22 mouse cellular contexts compared by ENCODE assay signal in the genomic region with DNA sequence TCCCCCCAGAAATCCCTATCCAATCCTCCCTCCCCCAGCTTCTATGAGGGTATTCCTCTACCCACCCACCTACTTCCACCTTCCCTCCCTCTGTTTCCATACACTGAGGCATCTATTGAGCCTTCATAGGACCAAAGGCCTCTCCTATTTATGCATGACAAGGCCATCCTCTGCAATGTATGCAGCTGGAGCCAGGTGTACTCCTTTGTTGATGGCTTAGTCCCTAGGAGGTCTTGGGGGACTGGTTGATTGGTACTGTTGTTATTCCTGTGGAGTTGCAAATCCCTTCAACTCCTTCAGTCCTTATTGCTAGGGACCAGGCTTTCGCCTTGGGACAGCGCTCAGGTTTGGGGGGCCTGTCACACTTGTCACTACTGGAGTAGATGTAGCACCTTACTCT. TPM values are rescaled to one million over a fixed set of nuclear protein-coding genes. Genes with fewer than 3 reads are reported as not detected.
DNase-seq lines count a peak whose midpoint lies in the region; ATAC-seq and TF ChIP-seq lines count a peak whose summit lies in the region.
"Had no signal": no experiment of that assay in that cellular context is flagged by ENCODE, and none has a peak within 500 bp of the region (broad histone marks: within the 10 kb centered on the region; RNA-seq: fewer than 3 reads in every experiment).

No protein-coding gene starts in this region.

- 0 out of 2 replicates have a peak, but pooled peaks cover 3% of the 10 kb centered on the region for H3K9me3 ChIP-seq in ES-Bruce4 (replicated peaks; ENCODE audit: control insufficient read depth, insufficient read depth, low read length, poor library complexity, severe bottlenecking)
- H3K9me3 ChIP-seq in forebrain, embryonic 16.5 days (ENCODE audit: control insufficient read depth, low read length): no peaks in the 10 kb centered on the region
- H3K9me3 ChIP-seq in hindbrain, embryonic 14.5 days (ENCODE audit: control insufficient read depth, low read length): no peaks in the 10 kb centered on the region
- H3K9me3 ChIP-seq: embryonic facial prominence, embryonic 13.5 days; embryonic facial prominence, embryonic 15.5 days; forebrain, embryonic 10.5 days; forebrain, embryonic 12.5 days had no signal

- H3K27ac ChIP-seq in ES-Bruce4 (ENCODE audit: insufficient read depth, low read length): no peak overlapping the region
- H3K27ac ChIP-seq in forebrain, embryonic 16.5 days (ENCODE audit: low read length): no peak overlapping the region
- no peak overlapping the region for H3K27ac ChIP-seq in hindbrain, embryonic 14.5 days
- H3K27ac ChIP-seq: embryonic facial prominence, embryonic 13.5 days; embryonic facial prominence, embryonic 15.5 days; forebrain, embryonic 10.5 days; forebrain, embryonic 12.5 days had no signal

- TF ChIP-seq CTCF in ES-Bruce4 (IDR thresholded peaks at IDR 0.05; ENCODE audit: low read depth, low read length): no peak

- no peak for ATAC-seq in forebrain, embryonic 16.5 days
- no peak for ATAC-seq in hindbrain, embryonic 14.5 days (ENCODE audit: low FRiP score)
- ATAC-seq: forebrain, embryonic 14.5 days; forebrain, postnatal 0 days had no signal

- no peaks in the 10 kb centered on the region for H3K27me3 ChIP-seq in ES-Bruce4 (ENCODE audit: control insufficient read depth, insufficient read depth, low read length, poor library complexity, severe bottlenecking)
- H3K27me3 ChIP-seq in forebrain, embryonic 16.5 days (replicated peaks; ENCODE audit: control insufficient read depth, insufficient read depth, low read length): no peaks in the 10 kb centered on the region
- no peaks in the 10 kb centered on the region for H3K27me3 ChIP-seq in hindbrain, embryonic 14.5 days (ENCODE audit: control insufficient read depth, insufficient read depth, low read length)
- H3K27me3 ChIP-seq: embryonic facial prominence, embryonic 13.5 days; embryonic facial prominence, embryonic 15.5 days; forebrain, embryonic 12.5 days had no signal

- H3K9ac ChIP-seq in ES-Bruce4 (ENCODE audit: low read depth, poor library complexity, severe bottlenecking): no peak overlapping the region
- no peak overlapping the region for H3K9ac ChIP-seq in forebrain, embryonic 16.5 days (replicated peaks; ENCODE audit: low read depth, low read length)
- H3K9ac ChIP-seq in hindbrain, embryonic 14.5 days: no peak overlapping the region
- H3K9ac ChIP-seq: embryonic facial prominence, embryonic 13.5 days; embryonic facial prominence, embryonic 15.5 days; forebrain, embryonic 12.5 days; forebrain, postnatal 0 days had no signal

- H3K36me3 ChIP-seq in ES-Bruce4 (ENCODE audit: control insufficient read depth, insufficient read depth, low read length, poor library complexity, severe bottlenecking): no peaks in the 10 kb centered on the region
- no peaks in the 10 kb centered on the region for H3K36me3 ChIP-seq in forebrain, embryonic 16.5 days (ENCODE audit: control insufficient read depth, insufficient read depth)
- H3K36me3 ChIP-seq in hindbrain, embryonic 14.5 days (replicated peaks; ENCODE audit: control insufficient read depth, insufficient read depth): no peaks in the 10 kb centered on the region
- H3K36me3 ChIP-seq: embryonic facial prominence, embryonic 13.5 days; embryonic facial prominence, embryonic 15.5 days; forebrain, embryonic 10.5 days; forebrain, embryonic 12.5 days had no signal

- TF ChIP-seq EP300 in ES-Bruce4 (IDR thresholded peaks at IDR 0.05; ENCODE audit: insufficient read depth, low read depth, low read length): peak; percentile 55; the same call in 1 of the 2 replicates

- DNase-seq in ES-CJ7 (ENCODE audit: low read depth, low spot score): peak; percentile 85
- DNase-seq in ZHBTc4 (ENCODE audit: low read depth, low spot score): peak; percentile 66
- no peak for DNase-seq in hindbrain, embryonic 14.5 days (ENCODE audit: low spot score)
- DNase-seq: adrenal gland, adult 2 months; adrenal gland, postnatal 10 days; adrenal gland, postnatal 25 days; cerebellum, adult 11 months; cerebellum, adult 18-20 months; cerebellum, adult 8-10 months; cerebellum, adult 9-11 months; cerebellum, postnatal 14 days; cerebellum, postnatal 36 days; embryo, embryonic 11 days; forebrain, postnatal 0 days had no signal

- H3K4me1 ChIP-seq in ES-Bruce4 (ENCODE audit: control insufficient read depth, insufficient read depth, low read length): peaks cover 2% of the 10 kb centered on the region
- H3K4me1 ChIP-seq in forebrain, embryonic 16.5 days (replicated peaks; ENCODE audit: control insufficient read depth, insufficient read depth, low read length): no peaks in the 10 kb centered on the region
- no peaks in the 10 kb centered on the region for H3K4me1 ChIP-seq in hindbrain, embryonic 14.5 days (replicated peaks; ENCODE audit: control insufficient read depth, insufficient read depth, low read length)
- H3K4me1 ChIP-seq: embryonic facial prominence, embryonic 13.5 days; embryonic facial prominence, embryonic 15.5 days; forebrain, embryonic 10.5 days; forebrain, embryonic 12.5 days had no signal

- H3K4me3 ChIP-seq in ES-Bruce4 (ENCODE audit: low read depth, low read length): no peak overlapping the region
- H3K4me3 ChIP-seq in forebrain, embryonic 16.5 days (replicated peaks; ENCODE audit: low read length): no peak overlapping the region
- H3K4me3 ChIP-seq in hindbrain, embryonic 14.5 days (replicated peaks; ENCODE audit: low read length): no peak overlapping the region
- H3K4me3 ChIP-seq: embryonic facial prominence, embryonic 13.5 days; embryonic facial prominence, embryonic 15.5 days; erythroblast, embryonic 14.5 days; forebrain, embryonic 10.5 days; forebrain, embryonic 12.5 days had no signal

- no peak for TF ChIP-seq POLR2A in ES-Bruce4 (IDR thresholded peaks at IDR 0.05; ENCODE audit: insufficient read depth, low read length)

- H3K4me2 ChIP-seq in forebrain, embryonic 16.5 days (ENCODE audit: low read length): no peak overlapping the region
- H3K4me2 ChIP-seq in hindbrain, embryonic 14.5 days (replicated peaks): no peak overlapping the region
- H3K4me2 ChIP-seq: embryonic facial prominence, embryonic 13.5 days; embryonic facial prominence, embryonic 15.5 days; forebrain, embryonic 12.5 days had no signal

- WGBS in forebrain, embryonic 16.5 days: 73% methylated on average over 2 of the region's 2 CpGs
- WGBS in hindbrain, embryonic 14.5 days: 77% methylated on average over 2 of the region's 2 CpGs

RNA-seq across cellular contexts. Expression of a gene that starts 48.3 kb away (rescaled TPM):
- polyA plus RNA-seq in ES-Bruce4 (2011; ENCODE audit: insufficient read depth, insufficient read length, low read depth, missing spikeins): 4.4 and 5.0 TPM in 2 replicates
- polyA plus RNA-seq in forebrain, embryonic 16.5 days (2015; fragmentation: Nextera tagmentation; extraction: Ambion mirVana): 86.5 and 153 TPM in 2 replicates
- polyA plus RNA-seq in hindbrain, embryonic 14.5 days (2014; fragmentation: Nextera tagmentation; extraction: Ambion mirVana): 314 and 379 TPM in 2 replicates

Comparison
In these comparisons a context has a peak if more than half of its experiments do, and no peak if none do; other contexts are left out.
1. RNA of a gene that starts 48.3 kb away (polyA plus RNA-seq): 314 to 379 TPM in hindbrain, embryonic 14.5 days and 86.5 to 153 TPM in forebrain, embryonic 16.5 days; 4.4 to 5.0 TPM in ES-Bruce4; every median in the first group is over 10 times any median in the second.